Mouse (Mus musculus): ENCODE measurements around the gene Adamtsl1. TPM values are rescaled to one million over a fixed set of nuclear protein-coding genes. Genes with fewer than 3 reads are reported as not detected.

The Adamtsl1 gene
- polyA plus RNA-seq, 1 experiment from 2014 or later, result 5.3 TPM

GRCm38 (mm10) chr4:85743427-85743826 lies 229.5 kb downstream of the Adamtsl1 start:
- H3K27ac ChIP-seq (replicated peaks; ENCODE audit: low read depth, low read length), result no peak overlapping the region
- WGBS, result 80% methylated on average over 1 of the region's 1 CpGs
- no peaks in the 10 kb centered on the region for H3K9me3 ChIP-seq (ENCODE audit: control insufficient read depth, low read length)
- H3K36me3 ChIP-seq (ENCODE audit: control insufficient read depth, insufficient read depth, low read length), result no peaks in the 10 kb centered on the region
- ATAC-seq (ENCODE audit: low FRiP score, low TSS enrichment) (no peak), DNase-seq (no peak)
- 0 out of 2 replicates have a peak, but pooled peaks cover 7% of the 10 kb centered on the region for H3K4me1 ChIP-seq (ENCODE audit: control insufficient read depth, insufficient read depth, low read length)
- no peak overlapping the region for H3K4me3 ChIP-seq (replicated peaks; ENCODE audit: low read depth, low read length)
- no peak overlapping the region for H3K4me2 ChIP-seq (ENCODE audit: low read length)
- no peak overlapping the region for H3K9ac ChIP-seq (replicated peaks; ENCODE audit: low read length)
- no peaks in the 10 kb centered on the region; the same call in 1 of the 2 replicates for H3K27me3 ChIP-seq (ENCODE audit: control insufficient read depth, insufficient read depth, low read length)

- DNase-seq (peak; percentile 24), ATAC-seq (ENCODE audit: low FRiP score, low TSS enrichment) (0 out of 2 replicates have a peak, but pooled peaks have one; percentile 48)
- no peak overlapping the region for H3K9ac ChIP-seq (replicated peaks; ENCODE audit: low read length)
- H3K27ac ChIP-seq (replicated peaks; ENCODE audit: low read depth, low read length), result no peak overlapping the region
- H3K9me3 ChIP-seq (ENCODE audit: control insufficient read depth, low read length), result no peaks in the 10 kb centered on the region
- H3K36me3 ChIP-seq (ENCODE audit: control insufficient read depth, insufficient read depth, low read length), result no peaks in the 10 kb centered on the region
- H3K4me2 ChIP-seq (ENCODE audit: low read length), result no peak overlapping the region
- H3K27me3 ChIP-seq (ENCODE audit: control insufficient read depth, insufficient read depth, low read length), result peaks cover 6% of the 10 kb centered on the region
- 35% methylated on average over 3 of the region's 3 CpGs for WGBS
- H3K4me3 ChIP-seq (replicated peaks; ENCODE audit: low read depth, low read length), result no peak overlapping the region
- peaks cover 5% of the 10 kb centered on the region; the same call in 1 of the 2 replicates for H3K4me1 ChIP-seq (ENCODE audit: control insufficient read depth, insufficient read depth, low read length)
Observed at GRCm38 (mm10) chr4:85762684-85763083, 248.7 kb downstream of the Adamtsl1 start.

GRCm38 (mm10) chr4:85763161-85764014 lies 249.4 kb downstream of the Adamtsl1 start:
- no peaks in the 10 kb centered on the region for H3K36me3 ChIP-seq (ENCODE audit: control insufficient read depth, insufficient read depth, low read length)
- no peak overlapping the region for H3K9ac ChIP-seq (replicated peaks; ENCODE audit: low read length)
- H3K9me3 ChIP-seq (ENCODE audit: control insufficient read depth, low read length), result no peaks in the 10 kb centered on the region
- ATAC-seq (ENCODE audit: low FRiP score, low TSS enrichment), result peak; percentile 72; the same call in 1 of the 2 replicates
- H3K4me2 ChIP-seq (ENCODE audit: low read length), result no peak overlapping the region
- 29% methylated on average over 5 of the region's 5 CpGs for WGBS
- H3K27me3 ChIP-seq (ENCODE audit: control insufficient read depth, insufficient read depth, low read length), result peaks cover 6% of the 10 kb centered on the region
- H3K27ac ChIP-seq (replicated peaks; ENCODE audit: low read depth, low read length), result no peak overlapping the region
- peak; percentile 49 for DNase-seq
- no peak overlapping the region for H3K4me3 ChIP-seq (replicated peaks; ENCODE audit: low read depth, low read length)
- peaks cover 5% of the 10 kb centered on the region; the same call in 1 of the 2 replicates for H3K4me1 ChIP-seq (ENCODE audit: control insufficient read depth, insufficient read depth, low read length)

DNA sequence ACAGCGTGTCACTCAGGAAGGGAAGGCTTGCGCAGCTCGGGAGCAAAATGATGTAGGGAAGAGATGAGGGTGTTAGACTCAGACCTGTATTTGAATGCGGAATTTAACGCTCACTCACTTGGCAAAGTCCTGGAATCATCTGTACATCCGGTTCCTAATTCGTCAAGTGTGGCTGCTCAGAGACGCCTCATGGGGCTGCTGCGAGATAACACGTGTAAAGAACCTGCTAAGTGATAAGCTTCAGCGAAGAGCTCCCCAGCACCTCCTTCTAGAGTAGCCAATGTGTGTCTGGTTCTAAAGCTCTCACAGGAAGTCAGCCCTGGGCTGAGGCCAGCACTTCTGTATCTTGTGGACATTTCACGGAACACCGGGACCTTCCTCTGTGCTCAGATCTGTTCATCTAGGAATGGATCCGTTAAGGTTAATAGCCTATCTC lies 250.1 kb downstream of the Adamtsl1 start:
- ATAC-seq (ENCODE audit: low FRiP score, low TSS enrichment) (no peak), DNase-seq (peak; percentile 1)
- Histone ChIP-seq H3K4me2 (ENCODE audit: low read length) (no peak overlapping the region), H3K27me3 (ENCODE audit: control insufficient read depth, insufficient read depth, low read length) (peaks cover 6% of the 10 kb centered on the region), H3K36me3 (ENCODE audit: control insufficient read depth, insufficient read depth, low read length) (no peaks in the 10 kb centered on the region), H3K9me3 (ENCODE audit: control insufficient read depth, low read length) (no peaks in the 10 kb centered on the region), H3K4me3 (replicated peaks; ENCODE audit: low read depth, low read length) (no peak overlapping the region), H3K4me1 (ENCODE audit: control insufficient read depth, insufficient read depth, low read length) (peaks cover 5% of the 10 kb centered on the region; the same call in 1 of the 2 replicates), H3K9ac (replicated peaks; ENCODE audit: low read length) (no peak overlapping the region), H3K27ac (replicated peaks; ENCODE audit: low read depth, low read length) (no peak overlapping the region)
- 87% methylated on average over 14 of the region's 14 CpGs for WGBS

- WGBS, result 9% methylated on average over 3 of the region's 3 CpGs
- DNase-seq (peak; percentile 47), ATAC-seq (ENCODE audit: low FRiP score, low TSS enrichment) (no peak)
- Histone ChIP-seq H3K4me3 (replicated peaks; ENCODE audit: low read depth, low read length) (no peak overlapping the region), H3K9ac (replicated peaks; ENCODE audit: low read length) (no peak overlapping the region), H3K27ac (replicated peaks; ENCODE audit: low read depth, low read length) (no peak overlapping the region), H3K9me3 (ENCODE audit: control insufficient read depth, low read length) (no peaks in the 10 kb centered on the region), H3K27me3 (ENCODE audit: control insufficient read depth, insufficient read depth, low read length) (peaks cover 6% of the 10 kb centered on the region), H3K4me2 (ENCODE audit: low read length) (no peak overlapping the region), H3K4me1 (ENCODE audit: control insufficient read depth, insufficient read depth, low read length) (peaks cover 5% of the 10 kb centered on the region; the same call in 1 of the 2 replicates), H3K36me3 (ENCODE audit: control insufficient read depth, insufficient read depth, low read length) (no peaks in the 10 kb centered on the region)
Observed at GRCm38 (mm10) chr4:85764476-85764875, 250.5 kb downstream of the Adamtsl1 start.

DNA sequence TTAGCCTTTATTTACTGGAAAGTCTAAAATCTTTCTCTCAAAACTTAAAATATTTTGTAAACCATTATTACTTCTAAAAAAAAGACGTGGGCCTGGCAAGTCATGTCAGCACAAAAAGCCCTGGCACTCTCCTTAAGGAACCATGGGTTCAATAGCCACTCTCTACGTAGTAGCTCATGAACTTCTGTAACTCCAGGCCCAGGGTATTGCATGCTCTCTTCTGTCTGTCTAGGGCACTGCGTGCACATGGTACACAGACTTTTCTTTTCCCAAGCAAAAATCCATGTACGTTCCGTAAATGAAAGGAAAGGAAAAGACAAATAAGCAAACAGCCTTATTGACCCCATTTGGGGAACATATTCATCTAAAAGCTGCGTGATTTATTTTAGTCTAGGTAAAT lies 253.7 kb downstream of the Adamtsl1 start:
- no peak overlapping the region for H3K9ac ChIP-seq (replicated peaks; ENCODE audit: low read length)
- no peak overlapping the region for H3K4me3 ChIP-seq (replicated peaks; ENCODE audit: low read depth, low read length)
- peaks cover 11% of the 10 kb centered on the region for H3K27me3 ChIP-seq (ENCODE audit: control insufficient read depth, insufficient read depth, low read length)
- peaks cover 5% of the 10 kb centered on the region; the same call in 1 of the 2 replicates for H3K4me1 ChIP-seq (ENCODE audit: control insufficient read depth, insufficient read depth, low read length)
- H3K9me3 ChIP-seq (ENCODE audit: control insufficient read depth, low read length), result peaks cover 5% of the 10 kb centered on the region; the same call in 1 of the 2 replicates
- ATAC-seq (ENCODE audit: low FRiP score, low TSS enrichment) (no peak), DNase-seq (peak; percentile 2)
- no peak overlapping the region for H3K4me2 ChIP-seq (ENCODE audit: low read length)
- 84% methylated on average over 6 of the region's 6 CpGs for WGBS
- H3K27ac ChIP-seq (replicated peaks; ENCODE audit: low read depth, low read length), result no peak overlapping the region
- no peaks in the 10 kb centered on the region for H3K36me3 ChIP-seq (ENCODE audit: control insufficient read depth, insufficient read depth, low read length)

- Histone ChIP-seq H3K27ac (replicated peaks; ENCODE audit: low read depth, low read length) (no peak overlapping the region), H3K27me3 (ENCODE audit: control insufficient read depth, insufficient read depth, low read length) (peaks cover 11% of the 10 kb centered on the region), H3K9me3 (ENCODE audit: control insufficient read depth, low read length) (peaks cover 5% of the 10 kb centered on the region; the same call in 1 of the 2 replicates), H3K9ac (replicated peaks; ENCODE audit: low read length) (no peak overlapping the region), H3K4me3 (replicated peaks; ENCODE audit: low read depth, low read length) (no peak overlapping the region), H3K4me1 (ENCODE audit: control insufficient read depth, insufficient read depth, low read length) (peaks cover under 1% of the 10 kb centered on the region; the same call in 1 of the 2 replicates), H3K4me2 (ENCODE audit: low read length) (no peak overlapping the region), H3K36me3 (ENCODE audit: control insufficient read depth, insufficient read depth, low read length) (no peaks in the 10 kb centered on the region)
- ATAC-seq (ENCODE audit: low FRiP score, low TSS enrichment), result peak; percentile 27; the same call in 1 of the 2 replicates
- peak; percentile 58 for DNase-seq
- WGBS, result 35% methylated on average over 5 of the region's 5 CpGs
Observed at GRCm38 (mm10) chr4:85768107-85768506, 254.1 kb downstream of the Adamtsl1 start.

- WGBS, result under 1% methylated on average over 5 of the region's 5 CpGs
- ATAC-seq (ENCODE audit: low FRiP score, low TSS enrichment), result 0 out of 2 replicates have a peak, but pooled peaks have one; percentile 18
- Histone ChIP-seq H3K27ac (replicated peaks; ENCODE audit: low read depth, low read length) (no peak overlapping the region), H3K9ac (replicated peaks; ENCODE audit: low read length) (no peak overlapping the region), H3K9me3 (ENCODE audit: control insufficient read depth, low read length) (no peaks in the 10 kb centered on the region), H3K4me1 (ENCODE audit: control insufficient read depth, insufficient read depth, low read length) (peaks cover 22% of the 10 kb centered on the region), H3K27me3 (ENCODE audit: control insufficient read depth, insufficient read depth, low read length) (peaks cover 31% of the 10 kb centered on the region), H3K4me3 (replicated peaks; ENCODE audit: low read depth, low read length) (no peak overlapping the region), H3K36me3 (ENCODE audit: control insufficient read depth, insufficient read depth, low read length) (no peaks in the 10 kb centered on the region), H3K4me2 (ENCODE audit: low read length) (no peak overlapping the region)
- peak; percentile 62 for DNase-seq
Observed at GRCm38 (mm10) chr4:85782511-85782910, 268.5 kb downstream of the Adamtsl1 start.
